Mouse (Mus musculus) liver, postnatal 0 days (tissue): ENCODE measurements at regions not wholly inside any gene's neighbourhood (a gene's known extent, or its start where the extent isn't known, plus 50 kb on each side); places are given as distances from the start of the nearest gene placed in this dataset.

Experiments
- ATAC-seq: fragments of 200-750 bp; cut with Nextera tagmentation; 2 replicates; pipeline ENCODE4 v1.8.0; 2017; ENCODE audit warnings: mild to moderate bottlenecking, moderate library complexity
- DNase-seq: peaks from one replicate; pipeline ENCODE4 v3.0.0-alpha.2; 2016
- H3K27ac ChIP-seq: fragments of 300-500 bp; sonication (generic); 2 replicates; pipeline ENCODE4 v1.5.1; 2014; ENCODE audit warnings: antibody characterized with exemption, moderate library complexity, mild to moderate bottlenecking, low read depth
- H3K27me3 ChIP-seq: fragments of 300-500 bp; sonication (generic); 2 replicates; pipeline ENCODE4 v1.6.1; 2014; ENCODE audit warnings: low read length, control low read depth, mixed read lengths; ENCODE audit not compliant: insufficient read depth
- H3K36me3 ChIP-seq: fragments of 300-500 bp; sonication (generic); replicated peaks from 2 replicates; pipeline ENCODE4 v1.6.1; 2014; ENCODE audit warnings: mild to moderate bottlenecking, control low read depth, low read length, moderate library complexity, mixed read lengths; ENCODE audit not compliant: insufficient read depth
- H3K4me1 ChIP-seq: fragments of 300-500 bp; sonication (generic); 2 replicates; pipeline ENCODE4 v1.6.1; 2014; ENCODE audit warnings: antibody characterized with exemption, mild to moderate bottlenecking, control low read depth; ENCODE audit not compliant: insufficient read depth
- H3K4me2 ChIP-seq: fragments of 300-500 bp; sonication (generic); 2 replicates; pipeline ENCODE4 v1.6.1; 2014; ENCODE audit warnings: low read depth, mild to moderate bottlenecking, low read length, moderate library complexity, mixed read lengths
- H3K4me3 ChIP-seq: fragments of 300-500 bp; sonication (generic); 2 replicates; pipeline ENCODE4 v1.5.1; 2014; ENCODE audit warnings: low read depth, low read length
- H3K9ac ChIP-seq: fragments of 300-500 bp; sonication (generic); replicated peaks from 2 replicates; pipeline ENCODE4 v1.6.1; 2014; ENCODE audit warnings: mild to moderate bottlenecking, moderate library complexity
- H3K9me3 ChIP-seq: fragments of 300-500 bp; sonication (generic); 2 replicates; pipeline ENCODE4 v1.6.1; 2016; ENCODE audit warnings: mild to moderate bottlenecking, control low read depth, low read length, mixed read lengths
- CTCF ChIP-seq: sonication (generic); IDR thresholded peaks from 2 replicates; pipeline ENCODE4 v1.5.1; 2016; ENCODE audit warnings: antibody characterized with exemption, low read depth
- EP300 ChIP-seq: IDR thresholded peaks from 2 replicates; pipeline ENCODE4 v1.6.1; 2016; ENCODE audit warnings: antibody characterized with exemption, low read depth, mild to moderate bottlenecking
- WGBS: fragments of 180-500 bp; shearing (Covaris S2); extraction: QIAGEN DNeasy Blood & Tissue Kit; methylation state at CpG from one replicate; pipeline ENCODE4 v1.1.7; 2014; ENCODE audit not compliant: insufficient replicate concordance; 5-methylcytosine and 5-hydroxymethylcytosine counted together

GRCm38 (mm10) chr13:78524446-78524937 lies 324.9 kb upstream of the Nr2f1 start:
- Histone ChIP-seq H3K4me3 (no peak overlapping the region), H3K4me2 (no peak overlapping the region), H3K27ac (no peak overlapping the region), H3K9ac (no peak overlapping the region), H3K9me3 (no peaks in the 10 kb centered on the region), H3K36me3 (no peaks in the 10 kb centered on the region), H3K4me1 (no peaks in the 10 kb centered on the region), H3K27me3 (no peaks in the 10 kb centered on the region)
- 62% methylated on average over 2 of the region's 2 CpGs for WGBS
- DNase-seq, result no peak
- ATAC-seq, result no peak
- TF ChIP-seq CTCF (no peak), EP300 (no peak)

- Histone ChIP-seq H3K27me3 (no peaks in the 10 kb centered on the region), H3K36me3 (no peaks in the 10 kb centered on the region), H3K4me1 (no peaks in the 10 kb centered on the region), H3K9ac (no peak overlapping the region), H3K4me2 (no peak overlapping the region), H3K4me3 (no peak overlapping the region), H3K27ac (no peak overlapping the region), H3K9me3 (no peaks in the 10 kb centered on the region)
- DNase-seq (no peak), ATAC-seq (no peak)
- TF ChIP-seq EP300 (no peak), CTCF (no peak)
- 81% methylated on average over 1 of the region's 1 CpGs for WGBS
Measured at GRCm38 (mm10) chr13:78520771-78521170, 321.2 kb upstream of the Nr2f1 start.

GRCm38 (mm10) chr13:78520186-78520585 lies 320.6 kb upstream of the Nr2f1 start:
- Histone ChIP-seq H3K27ac (no peak overlapping the region), H3K27me3 (no peaks in the 10 kb centered on the region), H3K9ac (no peak overlapping the region), H3K4me3 (no peak overlapping the region), H3K4me1 (no peaks in the 10 kb centered on the region), H3K9me3 (no peaks in the 10 kb centered on the region), H3K4me2 (no peak overlapping the region), H3K36me3 (no peaks in the 10 kb centered on the region)
- no peak for ATAC-seq
- DNase-seq, result no peak
- WGBS, result 77% methylated on average over 3 of the region's 3 CpGs
- TF ChIP-seq CTCF (no peak), EP300 (no peak)

DNA sequence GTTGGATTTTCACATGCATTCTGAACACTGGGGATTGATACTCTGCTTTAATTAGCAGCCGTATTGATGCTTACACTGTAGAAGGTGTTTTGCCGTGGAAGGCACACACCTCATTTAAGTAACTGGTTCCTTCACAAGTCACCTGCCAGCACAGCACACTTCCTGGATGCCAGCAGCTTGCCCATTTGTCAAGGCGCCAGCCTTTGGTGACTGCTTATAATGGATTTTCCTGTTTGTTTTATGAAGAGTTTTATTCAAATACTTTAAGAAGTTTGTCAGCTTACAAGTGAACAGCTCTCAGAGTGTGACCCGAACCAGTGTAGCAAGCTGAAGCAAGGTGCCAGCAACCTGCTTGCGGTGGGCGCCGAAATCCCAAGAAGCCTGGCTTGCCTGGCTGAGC lies 301.0 kb upstream of the Nr2f1 start:
- Histone ChIP-seq H3K4me3 (no peak overlapping the region), H3K27me3 (no peaks in the 10 kb centered on the region), H3K36me3 (no peaks in the 10 kb centered on the region), H3K9ac (no peak overlapping the region), H3K9me3 (no peaks in the 10 kb centered on the region), H3K4me2 (no peak overlapping the region), H3K4me1 (no peaks in the 10 kb centered on the region), H3K27ac (no peak overlapping the region)
- no peak for ATAC-seq
- 85% methylated on average over 7 of the region's 7 CpGs for WGBS
- no peak for DNase-seq
- TF ChIP-seq EP300 (no peak), CTCF (no peak)

- Histone ChIP-seq H3K36me3 (no peaks in the 10 kb centered on the region), H3K27me3 (no peaks in the 10 kb centered on the region), H3K4me1 (no peaks in the 10 kb centered on the region), H3K9ac (no peak overlapping the region), H3K27ac (no peak overlapping the region), H3K4me3 (no peak overlapping the region), H3K9me3 (no peaks in the 10 kb centered on the region), H3K4me2 (no peak overlapping the region)
- no peak for TF ChIP-seq EP300
- WGBS, result 38% methylated on average over 2 of the region's 2 CpGs
- ATAC-seq (peak; percentile 29; the same call in 1 of the 2 replicates), DNase-seq (no peak)
Measured at GRCm38 (mm10) chr13:78483760-78484357, 284.3 kb upstream of the Nr2f1 start.

GRCm38 (mm10) chr13:78482929-78483759 lies 283.6 kb upstream of the Nr2f1 start:
- DNase-seq, result peak; percentile 44
- Histone ChIP-seq H3K4me1 (no peaks in the 10 kb centered on the region), H3K9ac (no peak overlapping the region), H3K4me2 (no peak overlapping the region), H3K27ac (no peak overlapping the region), H3K27me3 (no peaks in the 10 kb centered on the region), H3K36me3 (no peaks in the 10 kb centered on the region), H3K4me3 (no peak overlapping the region), H3K9me3 (no peaks in the 10 kb centered on the region)
- ATAC-seq, result peak; percentile 55
- TF ChIP-seq EP300 (no peak), CTCF (no peak)
- 56% methylated on average over 9 of the region's 9 CpGs for WGBS
